Mouse (Mus musculus): Measurements from ENCODE around the gene Ackr4. TPM values are rescaled to one million over a fixed set of nuclear protein-coding genes. Genes with fewer than 3 reads are reported as not detected.

Ackr4 gene
- polyA plus RNA-seq, 1 experiment from 2014 or later = 3.2 TPM

GRCm38 (mm10) chr9:104051028-104051427, 75.7 kb downstream of the Ackr4 start:
- Histone ChIP-seq H3K4me2 (ENCODE audit: low read depth, low read length) (no peak overlapping the region), H3K4me3 (ENCODE audit: low read depth, low read length) (no peak overlapping the region), H3K9ac (ENCODE audit: low read depth, low read length) (no peak overlapping the region), H3K27ac (replicated peaks; ENCODE audit: low read depth, low read length) (no peak overlapping the region), H3K27me3 (replicated peaks; ENCODE audit: control insufficient read depth, insufficient read depth, low read length) (no peaks in the 10 kb centered on the region), H3K36me3 (ENCODE audit: control insufficient read depth, insufficient read depth, low read length) (peaks cover 97% of the 10 kb centered on the region), H3K4me1 (ENCODE audit: control insufficient read depth, insufficient read depth, low read length) (no peaks in the 10 kb centered on the region), H3K9me3 (ENCODE audit: control insufficient read depth, low read length) (no peaks in the 10 kb centered on the region)
- no peak for DNase-seq (ENCODE audit: low spot score)
- WGBS = 93% methylated on average over 6 of the region's 6 CpGs
- ATAC-seq (ENCODE audit: low read depth) = no peak

- H3K27ac ChIP-seq (replicated peaks; ENCODE audit: low read depth, low read length) = no peak overlapping the region
- WGBS = 81% methylated on average over 4 of the region's 4 CpGs
- H3K4me3 ChIP-seq (ENCODE audit: low read depth, low read length) = no peak overlapping the region
- H3K27me3 ChIP-seq (replicated peaks; ENCODE audit: control insufficient read depth, insufficient read depth, low read length) = no peaks in the 10 kb centered on the region
- DNase-seq (ENCODE audit: low spot score) (no peak), ATAC-seq (ENCODE audit: low read depth) (no peak)
- H3K4me2 ChIP-seq (ENCODE audit: low read depth, low read length) = no peak overlapping the region
- no peak overlapping the region for H3K9ac ChIP-seq (ENCODE audit: low read depth, low read length)
- H3K4me1 ChIP-seq (ENCODE audit: control insufficient read depth, insufficient read depth, low read length) = no peaks in the 10 kb centered on the region
- H3K36me3 ChIP-seq (ENCODE audit: control insufficient read depth, insufficient read depth, low read length) = peaks cover 54% of the 10 kb centered on the region
- no peaks in the 10 kb centered on the region for H3K9me3 ChIP-seq (ENCODE audit: control insufficient read depth, low read length)
These were observed 83.1 kb downstream of the Ackr4 start for GRCm38 (mm10) chr9:104043676-104044075.

DNA sequence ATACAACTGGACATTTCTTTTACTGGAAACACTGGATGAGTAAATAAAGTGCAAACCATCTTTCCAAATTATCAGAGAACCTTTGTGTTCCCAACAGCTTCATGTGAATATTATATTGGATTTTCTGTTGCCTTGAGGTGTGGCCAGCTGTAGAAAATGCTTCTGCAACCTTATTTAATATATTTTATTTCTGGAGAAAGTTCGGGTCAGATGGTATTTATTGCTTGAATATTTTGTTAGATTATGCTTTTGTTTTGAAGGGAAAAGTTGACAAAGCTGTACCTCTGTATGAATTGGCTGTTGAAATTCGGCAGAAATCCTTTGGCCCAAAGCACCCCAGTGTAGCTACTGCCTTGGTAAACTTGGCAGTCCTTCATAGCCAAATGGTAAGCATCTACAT, 86.4 kb downstream of the Ackr4 start, which contains the start of gene Gm28305:
Gene Gm28305 (plus strand): TSS at position 301 of the 400 bp plus-strand sequence.
- H3K36me3 ChIP-seq (ENCODE audit: control insufficient read depth, insufficient read depth, low read length) = peaks cover 48% of the 10 kb centered on the region
- H3K27ac ChIP-seq (replicated peaks; ENCODE audit: low read depth, low read length) = no peak within 1 kb of the TSS
- H3K27me3 ChIP-seq (replicated peaks; ENCODE audit: control insufficient read depth, insufficient read depth, low read length) = no peaks in the 10 kb centered on the region
- no peaks in the 10 kb centered on the region for H3K4me1 ChIP-seq (ENCODE audit: control insufficient read depth, insufficient read depth, low read length)
- H3K4me3 ChIP-seq (ENCODE audit: low read depth, low read length) = no peak within 1 kb of the TSS
- DNase-seq (ENCODE audit: low spot score) (no peak), ATAC-seq (ENCODE audit: low read depth) (no peak)
- H3K9ac ChIP-seq (ENCODE audit: low read depth, low read length) = no peak within 1 kb of the TSS
- no peaks in the 10 kb centered on the region for H3K9me3 ChIP-seq (ENCODE audit: control insufficient read depth, low read length)
- 61% methylated on average over 2 of the region's 2 CpGs for WGBS
- no peak within 1 kb of the TSS for H3K4me2 ChIP-seq (ENCODE audit: low read depth, low read length)

GRCm38 (mm10) chr9:104039742-104040141, 87.0 kb downstream of the Ackr4 start:
- H3K27ac ChIP-seq (replicated peaks; ENCODE audit: low read depth, low read length) = no peak overlapping the region
- H3K36me3 ChIP-seq (ENCODE audit: control insufficient read depth, insufficient read depth, low read length) = peaks cover 50% of the 10 kb centered on the region
- DNase-seq (ENCODE audit: low spot score) = no peak
- H3K4me2 ChIP-seq (ENCODE audit: low read depth, low read length) = no peak overlapping the region
- H3K4me3 ChIP-seq (ENCODE audit: low read depth, low read length) = no peak overlapping the region
- 79% methylated on average over 4 of the region's 4 CpGs for WGBS
- no peaks in the 10 kb centered on the region for H3K27me3 ChIP-seq (replicated peaks; ENCODE audit: control insufficient read depth, insufficient read depth, low read length)
- H3K9ac ChIP-seq (ENCODE audit: low read depth, low read length) = no peak overlapping the region
- ATAC-seq (ENCODE audit: low read depth) = no peak
- H3K9me3 ChIP-seq (ENCODE audit: control insufficient read depth, low read length) = no peaks in the 10 kb centered on the region
- H3K4me1 ChIP-seq (ENCODE audit: control insufficient read depth, insufficient read depth, low read length) = no peaks in the 10 kb centered on the region

DNA sequence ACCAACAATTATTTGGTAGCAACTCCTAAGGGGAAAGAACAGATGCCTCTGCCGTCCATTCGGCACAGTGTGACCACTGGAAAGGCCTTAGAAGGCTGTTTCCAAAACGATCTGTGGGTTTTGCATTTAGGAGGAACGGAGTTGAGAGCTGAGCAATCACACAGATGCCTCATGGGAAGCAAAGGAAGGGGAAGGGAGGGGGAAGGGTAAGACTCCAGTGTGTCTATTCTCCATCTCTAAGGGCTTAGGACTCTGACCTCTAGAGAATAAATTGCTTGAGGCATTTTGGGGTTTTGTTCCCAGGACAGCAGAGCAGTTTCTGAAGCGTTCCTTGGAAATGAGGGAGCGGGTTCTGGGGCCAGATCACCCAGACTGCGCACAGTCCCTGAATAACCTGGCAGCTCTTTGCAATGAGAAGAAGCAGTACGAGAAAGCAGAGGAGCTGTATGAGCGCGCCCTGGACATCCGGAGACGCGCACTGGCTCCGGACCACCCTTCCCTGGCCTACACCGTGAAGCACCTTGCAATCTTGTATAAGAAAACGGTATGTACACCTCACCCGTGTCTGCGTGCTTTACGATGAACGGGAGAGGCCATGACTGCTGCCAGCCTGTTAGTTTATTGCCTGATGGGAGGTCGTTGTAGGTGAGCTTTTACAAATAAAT, 87.6 kb downstream of the Ackr4 start:
- DNase-seq (ENCODE audit: low spot score) = no peak
- H3K9me3 ChIP-seq (ENCODE audit: control insufficient read depth, low read length) = no peaks in the 10 kb centered on the region
- no peaks in the 10 kb centered on the region for H3K4me1 ChIP-seq (ENCODE audit: control insufficient read depth, insufficient read depth, low read length)
- WGBS = 89% methylated on average over 21 of the region's 21 CpGs
- H3K36me3 ChIP-seq (ENCODE audit: control insufficient read depth, insufficient read depth, low read length) = peaks cover 56% of the 10 kb centered on the region
- no peak overlapping the region for H3K4me3 ChIP-seq (ENCODE audit: low read depth, low read length)
- H3K9ac ChIP-seq (ENCODE audit: low read depth, low read length) = no peak overlapping the region
- no peaks in the 10 kb centered on the region for H3K27me3 ChIP-seq (replicated peaks; ENCODE audit: control insufficient read depth, insufficient read depth, low read length)
- H3K27ac ChIP-seq (replicated peaks; ENCODE audit: low read depth, low read length) = no peak overlapping the region
- H3K4me2 ChIP-seq (ENCODE audit: low read depth, low read length) = no peak overlapping the region
- ATAC-seq (ENCODE audit: low read depth) = no peak

DNA sequence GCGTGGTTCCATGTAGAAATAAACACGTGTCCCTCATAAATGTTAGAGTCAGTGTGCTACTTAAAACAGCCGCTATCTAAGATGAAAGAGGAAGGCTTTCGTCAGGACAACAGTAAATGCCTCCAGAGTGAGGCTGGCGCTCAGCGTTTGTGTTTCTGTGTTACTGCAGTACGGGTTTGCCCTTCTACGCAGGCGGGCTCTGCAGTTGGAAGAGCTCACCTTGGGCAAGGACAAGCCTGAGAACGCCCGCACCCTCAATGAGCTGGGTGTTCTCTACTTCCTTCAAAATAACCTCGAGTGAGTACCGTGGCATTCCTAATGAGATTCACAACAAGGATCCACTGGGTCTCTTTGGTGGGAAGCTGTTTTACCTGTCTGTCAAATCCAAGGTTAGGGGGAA, 88.5 kb downstream of the Ackr4 start:
- 88% methylated on average over 13 of the region's 13 CpGs for WGBS
- no peak for DNase-seq (ENCODE audit: low spot score)
- H3K27me3 ChIP-seq (replicated peaks; ENCODE audit: control insufficient read depth, insufficient read depth, low read length) = no peaks in the 10 kb centered on the region
- H3K9ac ChIP-seq (ENCODE audit: low read depth, low read length) = no peak overlapping the region
- H3K4me1 ChIP-seq (ENCODE audit: control insufficient read depth, insufficient read depth, low read length) = no peaks in the 10 kb centered on the region
- H3K9me3 ChIP-seq (ENCODE audit: control insufficient read depth, low read length) = no peaks in the 10 kb centered on the region
- no peak overlapping the region for H3K4me3 ChIP-seq (ENCODE audit: low read depth, low read length)
- peaks cover 58% of the 10 kb centered on the region for H3K36me3 ChIP-seq (ENCODE audit: control insufficient read depth, insufficient read depth, low read length)
- no peak for ATAC-seq (ENCODE audit: low read depth)
- H3K4me2 ChIP-seq (ENCODE audit: low read depth, low read length) = no peak overlapping the region
- no peak overlapping the region for H3K27ac ChIP-seq (replicated peaks; ENCODE audit: low read depth, low read length)

DNA sequence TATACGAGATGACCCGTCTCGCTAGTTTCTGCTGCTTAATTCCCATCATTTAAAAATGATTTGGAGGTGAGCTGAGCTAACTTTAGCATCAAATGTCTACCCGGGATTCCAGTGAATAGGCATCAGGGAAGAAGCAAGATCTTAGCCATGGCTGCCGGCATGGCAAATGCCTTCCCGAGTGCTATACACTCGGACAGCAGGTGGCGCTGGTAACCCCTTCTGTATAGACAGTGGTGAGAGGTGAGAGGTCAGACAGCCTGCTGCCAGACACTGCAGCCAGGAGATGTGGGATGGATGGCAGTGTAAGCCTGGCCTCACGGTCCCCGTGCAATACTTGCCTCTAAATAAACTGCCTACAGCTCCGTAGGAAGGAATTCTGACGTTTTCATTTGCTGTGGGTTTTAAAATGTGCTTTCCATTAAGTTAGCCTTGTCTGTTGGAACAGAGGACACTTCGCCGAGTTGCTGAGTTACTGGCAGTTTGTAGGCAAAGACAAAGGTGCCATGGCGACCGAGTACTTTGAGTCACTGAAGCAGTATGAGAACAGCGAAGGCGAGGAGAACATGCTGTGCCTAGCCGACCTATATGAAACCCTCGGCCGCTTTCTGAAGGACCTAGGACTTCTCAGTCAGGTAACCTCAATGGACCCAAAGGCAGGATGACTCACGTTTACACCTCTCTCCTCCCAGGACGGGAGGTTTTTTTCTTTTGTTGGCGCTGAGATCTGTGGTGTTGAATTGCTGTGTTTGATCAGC, 91.3 kb downstream of the Ackr4 start:
- WGBS = 48% methylated on average over 24 of the region's 24 CpGs
- ATAC-seq (ENCODE audit: low read depth) = no peak
- H3K4me2 ChIP-seq (ENCODE audit: low read depth, low read length) = no peak overlapping the region

GRCm38 (mm10) chr9:104034718-104035117, 92.0 kb downstream of the Ackr4 start:
- Histone ChIP-seq H3K9me3 (ENCODE audit: control insufficient read depth, low read length) (no peaks in the 10 kb centered on the region), H3K27ac (replicated peaks; ENCODE audit: low read depth, low read length) (no peak overlapping the region), H3K4me3 (ENCODE audit: low read depth, low read length) (no peak overlapping the region), H3K4me2 (ENCODE audit: low read depth, low read length) (no peak overlapping the region), H3K27me3 (replicated peaks; ENCODE audit: control insufficient read depth, insufficient read depth, low read length) (no peaks in the 10 kb centered on the region), H3K36me3 (ENCODE audit: control insufficient read depth, insufficient read depth, low read length) (peaks cover 61% of the 10 kb centered on the region), H3K9ac (ENCODE audit: low read depth, low read length) (no peak overlapping the region), H3K4me1 (ENCODE audit: control insufficient read depth, insufficient read depth, low read length) (no peaks in the 10 kb centered on the region)
- DNase-seq (ENCODE audit: low spot score) (no peak), ATAC-seq (ENCODE audit: low read depth) (no peak)
- WGBS = 68% methylated on average over 6 of the region's 6 CpGs

More for the DNA sequence above, 91.3 kb downstream of the Ackr4 start:
- no peaks in the 10 kb centered on the region for H3K9me3 ChIP-seq (ENCODE audit: control insufficient read depth, low read length)
- H3K27ac ChIP-seq (replicated peaks; ENCODE audit: low read depth, low read length) = no peak overlapping the region
- no peak overlapping the region for H3K4me3 ChIP-seq (ENCODE audit: low read depth, low read length)
- peak; percentile 66 for DNase-seq (ENCODE audit: low spot score)
- H3K4me1 ChIP-seq (ENCODE audit: control insufficient read depth, insufficient read depth, low read length) = no peaks in the 10 kb centered on the region
- 0 out of 2 replicates have a peak overlapping the region, but pooled peaks have one; percentile 27 for H3K9ac ChIP-seq (ENCODE audit: low read depth, low read length)
- H3K27me3 ChIP-seq (replicated peaks; ENCODE audit: control insufficient read depth, insufficient read depth, low read length) = no peaks in the 10 kb centered on the region
- peaks cover 60% of the 10 kb centered on the region for H3K36me3 ChIP-seq (ENCODE audit: control insufficient read depth, insufficient read depth, low read length)
